Mouse (Mus musculus) stomach, postnatal 0 days (tissue): ENCODE measurements around the gene Rfx7. TPM values are rescaled to one million over a fixed set of nuclear protein-coding genes. Genes with fewer than 3 reads are reported as not detected.

Experiments
- ATAC-seq: fragments of 200-750 bp; cut with Nextera tagmentation; 2 replicates; pipeline ENCODE4 v1.8.0; 2017; ENCODE audit not compliant: low FRiP score, low TSS enrichment
- DNase-seq: peaks from one replicate; pipeline ENCODE4 v3.0.0-alpha.2; 2016; ENCODE audit warnings: low spot score
- H3K27ac ChIP-seq: fragments of 300-500 bp; sonication (generic); replicated peaks from 2 replicates; pipeline ENCODE4 v1.5.1; 2014; ENCODE audit warnings: mild to moderate bottlenecking, control low read depth
- H3K27me3 ChIP-seq: fragments of 300-500 bp; sonication (generic); 2 replicates; pipeline ENCODE4 v1.6.1; 2014; ENCODE audit warnings: low read length; ENCODE audit not compliant: control insufficient read depth, insufficient read depth
- H3K36me3 ChIP-seq: fragments of 300-500 bp; sonication (generic); 2 replicates; pipeline ENCODE4 v1.6.1; 2014; ENCODE audit warnings: low read length, mixed read lengths; ENCODE audit not compliant: control insufficient read depth, insufficient read depth
- H3K4me1 ChIP-seq: fragments of 300-500 bp; sonication (generic); replicated peaks from 2 replicates; pipeline ENCODE4 v1.6.1; 2014; ENCODE audit warnings: antibody characterized with exemption; ENCODE audit not compliant: control insufficient read depth, insufficient read depth
- H3K4me2 ChIP-seq: fragments of 300-500 bp; sonication (generic); replicated peaks from 2 replicates; pipeline ENCODE4 v1.6.1; 2014; ENCODE audit warnings: low read depth, mild to moderate bottlenecking, control low read depth, moderate library complexity
- H3K4me3 ChIP-seq: fragments of 300-500 bp; sonication (generic); 2 replicates; pipeline ENCODE4 v1.5.1; 2014; ENCODE audit warnings: low read depth, low read length, control low read depth
- H3K9ac ChIP-seq: fragments of 300-500 bp; sonication (generic); 2 replicates; pipeline ENCODE4 v1.6.1; 2014; ENCODE audit warnings: mild to moderate bottlenecking, low read length, control low read depth, mixed read lengths
- H3K9me3 ChIP-seq: fragments of 300-500 bp; sonication (generic); 2 replicates; pipeline ENCODE4 v1.6.1; 2016; ENCODE audit warnings: low read length; ENCODE audit not compliant: control insufficient read depth
- CTCF ChIP-seq: IDR thresholded peaks from 2 replicates; pipeline ENCODE4 v1.5.1; 2016; ENCODE audit warnings: antibody characterized with exemption, low read depth, mild to moderate bottlenecking, moderate library complexity
- EP300 ChIP-seq: optimal IDR thresholded peaks from 2 replicates; pipeline ENCODE3; 2016; ENCODE audit warnings: antibody characterized with exemption
- whole genome bisulfite sequencing: fragments of 180-500 bp; shearing (Covaris S2); extraction: QIAGEN DNeasy Blood & Tissue Kit; methylation state at CpG from one replicate; pipeline ENCODE4 v1.1.7; 2014; 5-methylcytosine and 5-hydroxymethylcytosine counted together
- polyA plus RNA-seq: library from polyadenylated mRNA; unstranded; fragments of >200 nt; fragmentation: Nextera tagmentation; extraction: Ambion mirVana; gene quantifications from 2 replicates; pipeline ENCODE4 v1.2.1, GENCODE M21; 2015

Gene Rfx7
- polyA plus RNA-seq = 4.5 and 4.9 TPM in 2 replicates

DNA sequence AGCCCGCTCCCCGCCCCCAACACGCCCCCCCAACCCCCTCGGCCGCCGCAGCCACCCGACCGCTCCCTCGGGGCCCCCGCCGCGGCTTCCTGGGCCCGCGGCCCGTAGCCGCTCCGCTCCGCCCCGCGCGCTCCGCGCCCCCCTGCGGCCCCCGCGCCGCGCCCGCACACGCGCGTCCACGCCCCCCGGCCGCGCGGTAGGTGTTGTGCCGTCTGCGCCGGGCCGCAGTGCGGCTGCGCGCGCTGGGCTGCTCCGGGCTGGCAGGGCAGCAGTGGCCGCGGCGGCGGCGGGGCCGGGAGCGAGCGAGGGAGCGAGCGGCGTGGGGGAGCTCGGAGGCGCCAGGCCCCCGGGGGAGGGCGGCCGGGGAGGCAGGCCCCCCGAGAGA is at the start of gene Rfx7:
Rfx7 (plus strand) TSS at position 245 of the 385 bp plus-strand sequence.
- ATAC-seq (peak; percentile 88), DNase-seq (peak; percentile 84)
- 3% methylated on average over 32 of the region's 63 CpGs for WGBS
- Histone ChIP-seq H3K4me2 (peak within 1 kb of the TSS; percentile 83), H3K4me1 (peaks cover 3% of the 10 kb centered on the region), H3K27me3 (no peaks in the 10 kb centered on the region), H3K9me3 (no peaks in the 10 kb centered on the region), H3K9ac (peak within 1 kb of the TSS; percentile 99), H3K36me3 (no peaks in the 10 kb centered on the region), H3K4me3 (peak within 1 kb of the TSS; percentile 99), H3K27ac (peak within 1 kb of the TSS; percentile 100)
- TF ChIP-seq EP300 (no peak), CTCF (no peak)

GRCm38 (mm10) chr9:72488523-72488922 is 43.5 kb upstream of the Rfx7 start:
- Histone ChIP-seq H3K27me3 (no peaks in the 10 kb centered on the region), H3K9me3 (no peaks in the 10 kb centered on the region), H3K4me3 (no peak overlapping the region), H3K27ac (no peak overlapping the region), H3K36me3 (0 out of 2 replicates have a peak, but pooled peaks cover 3% of the 10 kb centered on the region), H3K4me2 (no peak overlapping the region), H3K4me1 (0 out of 2 replicates have a peak, but pooled peaks cover 2% of the 10 kb centered on the region), H3K9ac (no peak overlapping the region)
- DNase-seq = no peak
- ATAC-seq = no peak
- TF ChIP-seq CTCF (no peak), EP300 (no peak)

- no peak for TF ChIP-seq CTCF
- no peak for TF ChIP-seq EP300
- ATAC-seq = no peak
- 92% methylated on average over 5 of the region's 5 CpGs for WGBS
Observed at GRCm38 (mm10) chr9:72489131-72489530, 42.9 kb upstream of the Rfx7 start.

GRCm38 (mm10) chr9:72491559-72492193 is 40.4 kb upstream of the Rfx7 start:
- DNase-seq = peak; percentile 91
- Histone ChIP-seq H3K4me3 (peak overlapping the region; percentile 67), H3K9ac (peak overlapping the region; percentile 71), H3K4me1 (0 out of 2 replicates have a peak, but pooled peaks cover 2% of the 10 kb centered on the region), H3K36me3 (no peaks in the 10 kb centered on the region), H3K27ac (peak overlapping the region; percentile 74), H3K9me3 (no peaks in the 10 kb centered on the region), H3K4me2 (peak overlapping the region; percentile 63), H3K27me3 (no peaks in the 10 kb centered on the region)
- TF ChIP-seq EP300 (no peak), CTCF (no peak)
- peak; percentile 95 for ATAC-seq
- WGBS = under 1% methylated on average over 32 of the region's 32 CpGs

More at GRCm38 (mm10) chr9:72489131-72489530, 42.9 kb upstream of the Rfx7 start:
- Histone ChIP-seq H3K36me3 (no peaks in the 10 kb centered on the region), H3K9ac (no peak overlapping the region), H3K27ac (no peak overlapping the region), H3K27me3 (no peaks in the 10 kb centered on the region), H3K9me3 (no peaks in the 10 kb centered on the region), H3K4me3 (no peak overlapping the region), H3K4me1 (0 out of 2 replicates have a peak, but pooled peaks cover 2% of the 10 kb centered on the region), H3K4me2 (no peak overlapping the region)
- DNase-seq = no peak

DNA sequence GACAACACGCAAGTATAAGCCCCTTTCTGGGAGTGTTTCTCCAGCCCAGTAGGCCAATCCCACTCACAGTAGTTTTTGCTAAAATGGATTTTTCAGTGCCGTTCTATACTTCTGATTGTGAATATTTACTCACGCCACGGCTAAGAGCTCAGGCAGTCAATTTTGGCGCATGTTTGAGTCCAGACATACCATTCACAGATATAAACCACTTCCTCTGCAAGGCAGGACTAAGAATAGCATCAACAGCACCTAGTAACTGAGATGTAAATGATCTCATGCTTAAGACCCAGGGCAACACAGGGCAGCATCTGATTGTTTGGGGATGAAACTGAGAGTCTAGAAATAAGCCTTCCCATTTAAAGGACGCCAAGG is 39.9 kb upstream of the Rfx7 start, which contains the start of gene Tex9:
Tex9 (minus strand) TSS at position 19 of the 372 bp plus-strand sequence.
- TF ChIP-seq EP300 (no peak), CTCF (no peak)
- Histone ChIP-seq H3K4me2 (peak within 1 kb of the TSS; percentile 63), H3K9ac (peak within 1 kb of the TSS; percentile 71), H3K27me3 (no peaks in the 10 kb centered on the region), H3K36me3 (no peaks in the 10 kb centered on the region), H3K27ac (peak within 1 kb of the TSS; percentile 74), H3K4me1 (0 out of 2 replicates have a peak, but pooled peaks cover 2% of the 10 kb centered on the region), H3K9me3 (no peaks in the 10 kb centered on the region), H3K4me3 (peak within 1 kb of the TSS; percentile 67)
- DNase-seq = no peak
- WGBS = 7% methylated on average over 6 of the region's 6 CpGs
- peak; percentile 44; the same call in 1 of the 2 replicates for ATAC-seq

GRCm38 (mm10) chr9:72493465-72493864 is 38.6 kb upstream of the Rfx7 start:
- Histone ChIP-seq H3K36me3 (no peaks in the 10 kb centered on the region), H3K27ac (no peak overlapping the region), H3K9me3 (no peaks in the 10 kb centered on the region), H3K4me1 (0 out of 2 replicates have a peak, but pooled peaks cover 2% of the 10 kb centered on the region), H3K27me3 (no peaks in the 10 kb centered on the region), H3K4me3 (no peak overlapping the region), H3K9ac (no peak overlapping the region), H3K4me2 (no peak overlapping the region)
- DNase-seq = no peak
- no peak for TF ChIP-seq CTCF
- TF ChIP-seq EP300 = no peak
- WGBS = 81% methylated on average over 2 of the region's 2 CpGs
- ATAC-seq = no peak
